Mouse (Mus musculus) lung, embryonic 16.5 days (tissue): ENCODE data around the gene Fgfr1op. TPM values are rescaled to one million over a fixed set of nuclear protein-coding genes. Genes with fewer than 3 reads are reported as not detected.
"Not testable (repeated sequence)": the region's sequence is repeated elsewhere in the genome, so short reads cannot be mapped to it uniquely, and the experiment has no call there.

Experiments
- ATAC-seq: fragments of 200-750 bp; cut with Nextera tagmentation; 2 replicates; pipeline ENCODE4 v1.8.0; 2017; ENCODE audit warnings: low read depth, mild to moderate bottlenecking, moderate library complexity
- H3K27ac ChIP-seq: fragments of 300-500 bp; sonication (generic); 2 replicates; pipeline ENCODE4 v1.5.1; 2014; ENCODE audit warnings: mild to moderate bottlenecking, control low read depth, low read length
- H3K27me3 ChIP-seq: fragments of 300-500 bp; sonication (generic); 2 replicates; pipeline ENCODE4 v1.6.1; 2014; ENCODE audit warnings: low read depth, low read length, mixed read lengths; ENCODE audit not compliant: control insufficient read depth, insufficient read depth
- H3K36me3 ChIP-seq: fragments of 300-500 bp; sonication (generic); 2 replicates; pipeline ENCODE4 v1.6.1; 2014; ENCODE audit warnings: low read length; ENCODE audit not compliant: control insufficient read depth, insufficient read depth
- H3K4me1 ChIP-seq: fragments of 300-500 bp; sonication (generic); replicated peaks from 2 replicates; pipeline ENCODE4 v1.6.1; 2014; ENCODE audit warnings: low read length, mixed read lengths; ENCODE audit not compliant: control insufficient read depth, insufficient read depth
- H3K4me2 ChIP-seq: fragments of 300-500 bp; sonication (generic); 2 replicates; pipeline ENCODE4 v1.6.1; 2014; ENCODE audit warnings: low read depth, low read length, control low read depth
- H3K4me3 ChIP-seq: fragments of 300-500 bp; sonication (generic); 2 replicates; pipeline ENCODE4 v1.5.1; 2014; ENCODE audit warnings: mild to moderate bottlenecking, low read length, control low read depth
- H3K9ac ChIP-seq: fragments of 300-500 bp; sonication (generic); 2 replicates; pipeline ENCODE4 v1.6.1; 2014; ENCODE audit warnings: low read length, control low read depth
- H3K9me3 ChIP-seq: fragments of 300-500 bp; sonication (generic); 2 replicates; pipeline ENCODE4 v1.6.1; 2016; ENCODE audit warnings: low read length; ENCODE audit not compliant: control insufficient read depth
- WGBS: fragments of 180-500 bp; shearing (Covaris S2); extraction: QIAGEN DNeasy Blood & Tissue Kit; methylation state at CpG from one replicate; pipeline ENCODE4 v1.1.7; 2014; 5-methylcytosine and 5-hydroxymethylcytosine counted together
- polyA plus RNA-seq: library from polyadenylated mRNA; unstranded; fragments of >200 nt; fragmentation: Nextera tagmentation; extraction: Ambion mirVana; gene quantifications from 2 replicates; pipeline ENCODE4 v1.2.1, GENCODE M21; 2015

Gene Fgfr1op
- polyA plus RNA-seq, 1 experiment from 2014 or later, result 39.5 TPM

GRCm38 (mm10) chr17:8165977-8166376, 676 bp downstream of the Fgfr1op start:
- H3K27ac ChIP-seq, H3K27me3 ChIP-seq, H3K4me1 ChIP-seq, ATAC-seq, H3K9me3 ChIP-seq: not testable (repeated sequence)
- Histone ChIP-seq H3K9ac (peak overlapping the region; percentile 65), H3K4me2 (peak overlapping the region; percentile 43), H3K4me3 (peak overlapping the region; percentile 56), H3K36me3 (peaks cover 14% of the 10 kb centered on the region)
- 0% methylated on average over 11 of the region's 11 CpGs for WGBS

- Histone ChIP-seq H3K4me2 (peak overlapping the region; percentile 43), H3K4me3 (peak overlapping the region; percentile 56), H3K36me3 (peaks cover 17% of the 10 kb centered on the region)
- H3K27me3 ChIP-seq, H3K27ac ChIP-seq, ATAC-seq, H3K9me3 ChIP-seq, H3K4me1 ChIP-seq, H3K9ac ChIP-seq: not testable (repeated sequence)
- no CpG with 5 or more reads among the region's 3 CpGs for WGBS
Measured at GRCm38 (mm10) chr17:8166454-8166853, 1.2 kb downstream of the Fgfr1op start.

- peaks cover 23% of the 10 kb centered on the region for H3K36me3 ChIP-seq
- 84% methylated on average over 6 of the region's 8 CpGs for WGBS
- H3K27ac ChIP-seq, result not testable (repeated sequence)
Measured at GRCm38 (mm10) chr17:8167436-8167835, 2.1 kb downstream of the Fgfr1op start.

GRCm38 (mm10) chr17:8170331-8170730, 5.0 kb downstream of the Fgfr1op start:
- Histone ChIP-seq H3K27ac (no peak overlapping the region), H3K9ac (no peak overlapping the region), H3K9me3 (no peaks in the 10 kb centered on the region), H3K36me3 (peaks cover 38% of the 10 kb centered on the region), H3K4me2 (no peak overlapping the region), H3K4me1 (no peaks in the 10 kb centered on the region), H3K4me3 (no peak overlapping the region), H3K27me3 (no peaks in the 10 kb centered on the region)
- ATAC-seq, result no peak
- 88% methylated on average over 7 of the region's 7 CpGs for WGBS

More at GRCm38 (mm10) chr17:8167436-8167835, 2.1 kb downstream of the Fgfr1op start:
- not testable (repeated sequence) for H3K9ac ChIP-seq, H3K4me1 ChIP-seq, H3K27me3 ChIP-seq, H3K4me2 ChIP-seq, ATAC-seq, H3K4me3 ChIP-seq, H3K9me3 ChIP-seq

- Histone ChIP-seq H3K9me3 (no peaks in the 10 kb centered on the region), H3K27ac (no peak overlapping the region), H3K27me3 (no peaks in the 10 kb centered on the region), H3K4me1 (no peaks in the 10 kb centered on the region), H3K4me3 (no peak overlapping the region), H3K36me3 (peaks cover 38% of the 10 kb centered on the region), H3K4me2 (no peak overlapping the region), H3K9ac (no peak overlapping the region)
- no peak for ATAC-seq
- WGBS, result 43% methylated on average over 4 of the region's 4 CpGs
Measured at GRCm38 (mm10) chr17:8171081-8171480, 5.8 kb downstream of the Fgfr1op start.

- H3K36me3 ChIP-seq, result peaks cover 24% of the 10 kb centered on the region
- no peaks in the 10 kb centered on the region for H3K4me1 ChIP-seq
- 95% methylated on average over 5 of the region's 5 CpGs for WGBS
- no peaks in the 10 kb centered on the region for H3K27me3 ChIP-seq
- no peak for ATAC-seq
- no peak overlapping the region for H3K4me2 ChIP-seq
- no peaks in the 10 kb centered on the region for H3K9me3 ChIP-seq
- no peak overlapping the region for H3K4me3 ChIP-seq
- H3K27ac ChIP-seq, result no peak overlapping the region
- H3K9ac ChIP-seq, result no peak overlapping the region
Measured at GRCm38 (mm10) chr17:8177090-8177489, 11.8 kb downstream of the Fgfr1op start.

GRCm38 (mm10) chr17:8183815-8184214, 18.5 kb downstream of the Fgfr1op start:
- H3K9ac ChIP-seq, result no peak overlapping the region
- peaks cover 25% of the 10 kb centered on the region for H3K36me3 ChIP-seq
- WGBS, result 76% methylated on average over 5 of the region's 5 CpGs
- no peaks in the 10 kb centered on the region for H3K9me3 ChIP-seq
- H3K27me3 ChIP-seq, result no peaks in the 10 kb centered on the region
- H3K27ac ChIP-seq, result no peak overlapping the region
- H3K4me3 ChIP-seq, result no peak overlapping the region
- H3K4me1 ChIP-seq, result no peaks in the 10 kb centered on the region
- no peak for ATAC-seq
- H3K4me2 ChIP-seq, result no peak overlapping the region

GRCm38 (mm10) chr17:8184217-8184616, 18.9 kb downstream of the Fgfr1op start:
- Histone ChIP-seq H3K27ac (no peak overlapping the region), H3K4me1 (no peaks in the 10 kb centered on the region), H3K27me3 (no peaks in the 10 kb centered on the region), H3K9me3 (no peaks in the 10 kb centered on the region), H3K36me3 (peaks cover 27% of the 10 kb centered on the region), H3K4me3 (no peak overlapping the region), H3K4me2 (no peak overlapping the region), H3K9ac (no peak overlapping the region)
- WGBS, result 59% methylated on average over 7 of the region's 7 CpGs
- no peak for ATAC-seq

- Histone ChIP-seq H3K27me3 (no peaks in the 10 kb centered on the region), H3K9me3 (no peaks in the 10 kb centered on the region), H3K27ac (no peak overlapping the region), H3K4me3 (no peak overlapping the region), H3K4me1 (no peaks in the 10 kb centered on the region), H3K4me2 (no peak overlapping the region), H3K9ac (no peak overlapping the region), H3K36me3 (peaks cover 21% of the 10 kb centered on the region)
- WGBS, result 78% methylated on average over 8 of the region's 8 CpGs
- ATAC-seq, result no peak
Measured at GRCm38 (mm10) chr17:8193678-8194077, 28.4 kb downstream of the Fgfr1op start.
